Mouse (Mus musculus) layer of hippocampus, adult 18-20 months (tissue): ENCODE measurements at regions not wholly inside any gene's neighbourhood (a gene's known extent, or its start where the extent isn't known, plus 50 kb on each side); places are given as distances from the start of the nearest gene placed in this dataset.

Source experiments
- DNase-seq, 2 experiments: peaks; one replicate each; pipeline ENCODE4 v3.0.0; 2022; ENCODE audit warnings: low spot score in 2 of 2

DNA sequence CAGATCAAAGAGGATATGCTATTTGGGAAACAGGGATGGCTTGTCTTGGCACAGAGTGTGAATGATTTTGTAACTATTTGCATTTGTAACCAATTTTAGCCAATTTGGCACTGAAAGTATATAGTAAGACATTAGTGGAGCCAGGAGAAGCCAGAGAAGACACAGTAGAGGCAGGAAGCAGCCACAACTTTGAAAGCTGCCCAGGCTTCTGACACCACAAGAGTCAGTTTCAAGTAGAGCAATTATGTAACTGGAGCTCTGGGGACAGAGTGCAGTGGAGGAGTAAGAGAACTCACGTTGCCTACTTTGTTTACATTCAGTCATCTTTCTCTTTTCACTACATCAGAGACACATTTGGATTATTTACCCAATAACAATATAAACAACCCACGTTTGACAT, 1956.5 kb upstream of the Lrrc6 start:
- DNase-seq = no peak

DNA sequence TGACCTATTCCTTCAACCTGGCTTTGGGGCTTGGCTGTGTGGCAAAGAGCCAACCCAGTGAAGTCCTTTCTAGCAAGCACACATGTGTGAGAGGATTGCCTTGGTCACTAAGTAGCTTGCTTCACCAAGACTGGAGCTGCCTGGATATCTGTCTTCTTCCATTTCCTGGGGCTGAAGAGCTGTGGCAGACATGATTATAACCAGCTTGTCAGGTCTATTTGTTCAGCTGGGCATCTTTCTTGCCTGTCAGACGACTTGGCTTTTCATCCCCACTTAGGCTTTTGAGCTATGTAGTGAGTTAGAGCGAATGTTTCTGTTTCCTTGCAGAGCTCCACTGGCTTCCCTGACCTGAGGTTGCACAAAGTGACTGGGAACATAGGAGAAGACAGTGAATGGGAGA, 1951.3 kb upstream of the Lrrc6 start:
- no peak for DNase-seq

DNA sequence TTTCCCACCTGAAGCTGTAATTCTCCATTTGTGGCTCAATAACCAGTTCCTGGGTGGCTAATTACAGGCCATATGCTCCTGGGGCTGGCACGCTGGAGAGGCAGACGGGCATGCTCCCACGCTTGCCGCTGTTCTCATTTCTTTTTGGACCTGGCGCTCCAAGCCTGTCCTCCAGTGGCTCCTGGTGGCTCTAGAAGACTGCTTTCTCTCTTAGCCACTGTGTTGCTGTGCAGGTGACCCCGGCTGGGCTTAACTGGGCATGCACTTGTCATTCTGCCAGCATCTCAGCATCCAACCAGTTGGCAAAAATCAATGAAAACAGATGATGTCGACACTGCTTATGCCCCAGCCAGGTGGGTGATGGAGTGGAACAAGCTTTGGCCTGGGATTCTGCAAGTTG, 1944.6 kb upstream of the Lrrc6 start:
- peak; percentile 78 to 90 for DNase-seq

DNA sequence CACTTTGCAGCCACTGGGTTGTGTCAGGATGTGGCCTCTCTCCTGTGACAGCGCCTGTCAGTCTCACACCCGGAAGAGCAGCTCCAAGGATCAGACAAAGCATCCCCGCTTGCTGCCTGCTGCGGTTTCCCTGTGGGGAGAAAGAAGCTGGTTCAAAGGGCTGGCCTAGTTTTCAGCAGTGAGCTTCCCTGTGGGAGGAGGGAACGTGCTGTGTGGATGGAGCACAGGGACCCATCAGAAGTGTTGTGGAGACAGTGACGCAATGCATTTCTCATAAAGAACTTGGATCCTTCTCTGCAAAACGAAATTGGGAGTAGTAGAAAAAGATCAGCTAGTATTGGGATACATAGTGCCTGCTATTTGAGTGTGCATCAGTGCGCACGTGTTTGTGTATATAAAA, 1939.9 kb upstream of the Lrrc6 start:
- no peak for DNase-seq

DNA sequence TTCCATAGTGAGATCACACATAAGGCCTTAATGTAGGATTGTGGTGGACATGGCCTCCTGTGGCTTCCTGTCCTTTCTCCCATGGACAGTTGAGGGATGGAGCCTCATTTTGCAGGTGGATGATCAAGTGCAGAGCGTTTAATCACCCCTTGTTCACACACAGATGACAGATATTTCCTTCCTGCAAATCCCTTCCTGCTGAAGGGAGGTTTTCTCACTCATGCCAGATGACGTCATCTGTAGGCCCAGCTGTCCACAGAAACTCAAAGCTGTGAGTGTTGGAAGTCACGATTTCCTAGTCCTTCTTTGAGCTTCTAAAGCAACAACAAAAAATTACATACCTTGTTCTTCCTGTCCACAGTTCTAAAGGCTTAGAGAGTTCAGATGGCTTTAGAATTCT, 1935.3 kb upstream of the Lrrc6 start:
- DNase-seq = peak; percentile 46 to 61

DNA sequence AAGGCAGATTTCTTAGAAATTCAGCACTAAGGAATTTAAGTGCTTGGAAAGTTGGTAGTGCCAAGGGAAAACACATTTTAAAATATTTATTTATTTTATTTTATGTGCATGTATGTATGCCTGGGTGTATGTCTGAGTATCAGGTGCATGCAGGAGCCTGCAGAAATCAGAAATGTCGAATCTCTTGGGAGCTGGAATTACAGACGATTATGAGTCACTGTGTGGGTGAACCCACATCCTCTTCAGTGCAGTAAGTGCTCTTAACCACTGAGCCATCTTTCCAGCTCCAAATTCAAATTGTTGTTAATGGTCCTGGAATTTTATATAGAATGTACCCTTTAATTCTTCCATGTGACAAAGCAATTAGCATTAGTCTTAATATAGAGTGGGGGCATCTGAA, 1930.5 kb upstream of the Lrrc6 start:
- no peak for DNase-seq

DNA sequence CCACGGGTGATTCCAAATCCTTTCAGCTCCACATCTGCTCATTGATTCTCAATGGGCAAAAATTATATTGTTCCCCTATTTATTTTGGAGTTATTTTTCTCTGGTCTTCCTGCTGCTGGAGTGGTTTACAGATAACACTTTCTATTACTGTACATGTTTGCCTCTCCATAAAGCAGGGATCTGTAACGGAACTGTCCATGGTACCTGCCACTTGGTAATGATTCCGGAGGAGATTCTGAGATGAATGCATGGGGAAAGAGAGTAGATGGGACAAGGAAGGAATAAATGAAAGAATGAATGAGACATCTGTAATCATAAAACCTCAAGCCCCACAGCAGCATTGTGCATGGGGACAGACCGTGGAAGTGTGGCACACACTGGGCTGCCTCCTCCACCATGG, 1929.8 kb upstream of the Lrrc6 start:
- no peak for DNase-seq

DNA sequence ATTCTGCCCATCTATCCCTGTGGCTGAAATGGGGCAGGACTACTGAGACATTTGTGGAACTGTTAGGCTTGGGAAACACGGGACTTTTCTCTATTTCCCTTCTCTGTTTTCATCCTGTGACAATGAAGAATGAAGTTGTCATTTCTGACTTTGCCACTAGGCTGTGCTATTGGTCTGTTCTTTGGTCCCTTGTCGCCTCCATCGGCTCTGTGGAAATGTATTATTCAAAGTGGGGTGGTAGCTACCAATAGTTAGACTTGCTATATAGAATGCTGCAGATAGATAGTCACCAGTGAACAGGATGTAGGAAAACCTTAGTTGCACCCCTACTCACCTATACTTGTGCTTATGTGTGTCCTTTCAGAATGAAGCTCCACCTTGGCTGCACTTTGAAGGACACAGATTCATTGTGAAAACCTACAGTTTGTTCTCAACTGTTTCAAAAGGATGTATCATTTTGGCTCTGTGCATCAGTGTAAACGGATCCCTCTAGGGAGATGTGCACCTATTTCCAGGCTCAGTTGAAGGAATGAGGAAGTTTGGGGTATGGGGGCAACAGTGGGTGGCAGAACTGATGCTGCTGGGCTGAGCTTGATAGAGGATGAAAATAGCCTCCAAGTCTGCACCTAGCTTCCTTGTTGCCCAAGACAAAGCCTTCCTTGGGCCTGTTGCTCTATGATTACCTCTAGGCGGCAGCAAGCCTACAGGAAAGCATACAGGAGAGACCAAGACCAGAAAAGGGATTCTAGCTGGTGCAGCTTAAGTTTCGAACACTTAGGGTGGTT, 1927.9 kb upstream of the Lrrc6 start:
- peak; percentile 78 to 92 for DNase-seq

DNA sequence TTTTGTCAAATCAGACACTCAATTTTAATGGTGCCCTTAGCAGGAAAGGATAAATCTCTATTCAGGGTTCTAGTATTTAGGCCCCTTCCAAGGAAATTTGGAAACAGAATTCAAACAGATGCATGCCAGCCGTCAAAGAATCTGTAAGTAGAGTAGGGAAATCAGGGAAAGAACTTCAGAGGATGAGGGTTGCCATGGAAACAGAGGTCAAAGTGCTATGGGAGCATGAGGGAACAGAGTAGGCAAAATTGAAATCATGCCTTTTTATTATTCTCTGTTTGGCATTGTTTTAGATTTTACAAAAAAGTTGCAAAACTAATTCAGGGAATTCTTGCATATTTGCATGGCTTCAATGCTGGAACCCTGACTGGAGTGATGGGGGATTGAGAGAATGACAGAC, 1916.4 kb upstream of the Lrrc6 start:
- no peak for DNase-seq

DNA sequence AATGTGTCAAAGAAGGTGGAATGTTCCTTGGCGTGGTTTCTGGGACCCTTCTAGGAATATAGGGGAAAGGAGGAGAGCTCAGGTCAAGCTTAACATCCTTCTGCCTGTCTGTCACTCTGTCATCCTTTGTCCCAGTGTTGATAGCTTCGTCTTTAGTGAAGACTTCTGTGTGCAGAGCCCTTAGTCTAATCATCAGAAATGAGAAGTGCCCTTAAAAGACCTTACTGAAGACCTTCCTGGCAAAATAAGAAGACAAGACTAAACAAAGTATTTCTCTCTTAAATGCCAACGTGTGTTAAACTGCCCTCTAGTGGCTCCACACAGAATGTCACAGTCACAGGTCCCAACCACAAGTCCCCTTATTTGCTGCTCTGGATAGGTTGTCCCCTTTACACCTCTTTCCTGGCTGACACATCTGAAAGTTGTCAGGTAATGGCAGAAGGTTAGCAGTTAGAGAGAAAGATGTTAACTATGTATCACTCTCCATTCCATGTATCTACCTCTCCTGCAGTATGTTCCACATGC, 1914.8 kb upstream of the Lrrc6 start:
- DNase-seq = peak in 1 of 2 experiments; percentile 63

DNA sequence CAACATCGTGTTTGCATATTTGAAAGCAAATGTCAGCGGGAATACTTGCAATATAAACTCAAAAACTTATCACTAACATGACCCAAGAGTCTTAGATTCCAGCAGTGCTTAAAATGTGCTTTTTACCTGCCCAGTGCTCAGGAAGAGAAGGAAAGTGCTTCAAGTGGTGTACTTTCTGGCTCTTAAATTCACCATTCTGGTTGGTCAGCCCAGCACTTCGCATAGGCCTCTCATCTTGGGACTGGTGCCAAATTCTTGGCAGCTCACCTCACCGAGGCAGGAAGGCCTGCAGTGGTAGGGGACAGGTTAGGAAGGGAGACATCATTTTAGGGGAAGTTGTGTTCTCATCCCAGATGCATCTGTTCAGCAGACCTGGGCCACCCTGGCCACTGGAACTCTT, 1913.3 kb upstream of the Lrrc6 start:
- DNase-seq = no peak

DNA sequence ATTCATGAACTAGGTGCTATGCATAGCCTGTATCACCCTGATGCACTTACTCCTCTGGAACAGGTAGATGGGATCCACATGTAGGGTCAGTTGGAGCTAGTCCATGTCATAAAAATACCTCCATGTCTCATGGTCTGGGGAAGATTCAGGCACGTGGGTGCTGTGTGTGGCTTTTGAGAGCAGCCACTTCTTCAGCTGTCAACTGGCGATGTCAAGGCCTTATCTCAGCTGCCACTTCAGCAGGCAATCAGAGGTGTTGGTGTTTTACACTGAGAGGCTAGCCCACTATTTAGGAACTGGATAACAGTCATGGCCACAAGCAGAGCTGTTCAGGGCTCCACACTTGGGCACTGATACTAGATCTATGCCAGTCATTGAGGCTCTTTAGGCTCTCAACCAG, 1912.0 kb upstream of the Lrrc6 start:
- DNase-seq = no peak

DNA sequence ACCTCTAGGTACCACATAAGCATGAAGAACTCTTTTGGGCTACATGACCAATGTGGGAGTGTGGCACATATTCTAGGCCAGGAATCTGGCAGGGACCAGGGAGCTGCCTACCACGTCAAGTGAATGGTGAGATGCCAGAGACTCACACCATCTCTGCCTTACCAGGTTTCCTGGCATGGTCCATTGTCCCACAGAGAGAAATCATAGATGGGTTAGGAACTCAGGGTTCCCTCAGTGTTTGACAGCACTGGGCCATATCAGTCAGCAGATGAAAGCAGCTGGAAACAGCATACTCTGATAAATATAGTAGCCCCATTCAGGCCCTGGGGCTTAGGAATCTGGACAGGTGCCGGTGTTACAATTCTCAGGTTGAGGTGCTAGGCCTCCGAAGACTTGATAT, 1911.4 kb upstream of the Lrrc6 start:
- DNase-seq = no peak

DNA sequence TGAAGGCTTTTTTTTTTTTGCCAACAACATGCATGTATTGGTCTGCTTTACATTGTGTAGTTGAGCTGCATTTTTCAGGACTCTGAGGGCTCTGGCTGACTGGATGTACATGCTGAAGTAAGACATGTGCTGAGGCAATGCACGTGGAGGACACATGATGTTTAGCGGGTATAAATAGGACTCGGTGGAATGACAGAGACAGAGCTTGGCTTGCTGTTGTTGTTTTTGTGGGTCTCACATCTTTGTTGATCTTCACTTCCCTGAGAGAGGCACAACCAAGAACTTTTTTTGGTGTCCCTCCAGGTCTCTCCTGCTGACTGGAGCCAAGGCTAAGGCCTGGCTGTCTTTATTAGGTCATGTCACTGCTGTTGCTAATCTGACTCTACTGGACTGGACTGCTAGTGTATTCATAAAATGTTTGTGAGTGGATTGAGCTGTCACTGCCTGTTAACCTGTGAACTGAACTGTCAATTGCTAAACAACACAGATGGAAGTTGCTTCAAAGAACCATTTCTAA, 1902.9 kb upstream of the Lrrc6 start:
- no peak for DNase-seq

DNA sequence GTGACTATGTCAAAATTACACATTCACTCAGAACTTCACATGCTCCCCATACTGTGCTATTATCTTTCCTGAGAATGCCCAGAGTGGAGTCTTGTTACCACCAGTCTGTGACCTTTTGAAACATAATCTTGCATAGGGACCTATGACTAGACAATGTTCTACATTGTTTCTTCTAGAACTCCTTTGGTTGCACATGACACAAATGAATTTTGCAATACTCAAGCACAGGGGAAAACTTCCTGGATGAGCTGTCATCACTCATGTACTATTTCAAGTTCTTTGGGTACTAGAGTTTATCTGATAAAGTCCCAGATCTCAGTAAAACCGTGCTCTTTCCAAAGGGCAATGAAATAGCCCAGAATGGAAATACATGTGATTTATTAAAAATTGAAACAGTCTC, 1901.0 kb upstream of the Lrrc6 start:
- DNase-seq = no peak

DNA sequence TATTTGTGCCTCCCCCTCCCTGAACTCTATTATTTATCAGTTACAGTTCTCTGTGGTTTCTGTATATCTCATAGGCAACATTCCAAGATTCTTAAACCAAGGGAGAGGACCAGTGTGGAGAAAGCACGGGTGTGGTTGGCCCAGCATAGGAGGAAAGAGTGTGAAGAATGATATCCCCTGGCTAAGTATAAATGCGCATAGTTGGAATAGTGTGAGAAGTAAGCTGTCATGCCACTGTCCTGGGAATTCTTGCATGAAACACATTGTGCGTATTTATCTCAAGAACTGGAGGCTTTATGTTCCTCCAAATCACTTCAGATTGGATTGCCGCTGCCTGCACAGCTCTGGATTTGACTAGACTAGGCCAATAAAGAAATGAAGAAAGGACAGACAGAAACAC, 1900.3 kb upstream of the Lrrc6 start:
- DNase-seq = no peak

DNA sequence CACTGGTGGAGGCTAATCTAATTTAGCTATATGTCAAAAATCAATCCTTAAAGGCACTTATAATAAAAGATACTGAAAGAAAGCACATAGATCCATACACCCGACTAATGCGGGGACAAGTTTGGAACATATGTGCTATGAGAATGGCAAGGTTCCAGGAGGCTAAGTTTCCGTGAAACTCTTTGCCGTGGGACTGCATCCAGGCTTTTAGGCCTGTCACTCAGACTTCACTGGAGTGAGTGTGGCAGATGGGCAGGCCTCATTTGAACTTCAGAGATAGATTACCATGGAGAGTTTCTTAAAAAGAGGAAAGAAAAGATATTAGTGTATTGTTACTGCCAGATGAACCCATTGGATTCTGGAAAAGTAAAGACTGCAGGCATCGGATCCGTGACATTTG, 1895.9 kb upstream of the Lrrc6 start:
- DNase-seq = no peak

DNA sequence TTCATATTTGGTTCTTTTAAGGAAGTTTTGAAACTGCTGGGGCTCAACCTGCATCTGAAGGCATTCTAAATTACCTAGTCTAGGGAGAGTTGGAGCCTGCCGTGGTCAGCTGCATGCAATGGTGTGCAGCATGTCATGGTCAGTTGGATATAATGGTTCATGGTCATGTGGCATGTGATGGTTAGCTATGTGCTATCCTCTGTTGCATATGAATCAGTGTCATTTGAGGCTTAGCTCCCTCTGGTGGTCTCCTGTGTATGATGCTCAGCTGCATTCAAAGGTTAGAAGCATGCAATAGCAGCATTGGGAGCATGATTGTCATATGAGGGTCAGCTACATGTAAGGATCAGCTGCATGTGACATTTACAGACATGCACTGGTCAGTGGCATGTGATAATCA, 1894.0 kb upstream of the Lrrc6 start:
- DNase-seq = peak; percentile 3 to 54

DNA sequence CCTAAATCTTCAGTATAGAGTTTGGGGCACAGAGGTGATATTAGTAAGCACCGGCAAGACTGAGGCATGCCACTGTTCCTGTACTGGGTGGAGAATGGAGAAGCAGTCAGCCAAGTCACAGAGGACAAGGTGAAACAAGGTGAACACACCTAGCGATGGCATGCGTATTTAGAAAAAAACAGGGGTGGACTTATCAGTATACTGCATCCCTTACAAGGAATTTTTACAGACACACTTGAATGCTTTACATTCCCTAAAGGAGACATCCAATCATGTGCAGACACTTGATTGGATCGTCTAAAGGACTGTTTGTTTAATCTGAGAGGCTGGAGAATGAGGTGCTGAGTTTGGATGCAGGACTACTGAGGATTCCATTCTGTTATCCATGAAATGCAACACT, 1893.4 kb upstream of the Lrrc6 start:
- no peak for DNase-seq

DNA sequence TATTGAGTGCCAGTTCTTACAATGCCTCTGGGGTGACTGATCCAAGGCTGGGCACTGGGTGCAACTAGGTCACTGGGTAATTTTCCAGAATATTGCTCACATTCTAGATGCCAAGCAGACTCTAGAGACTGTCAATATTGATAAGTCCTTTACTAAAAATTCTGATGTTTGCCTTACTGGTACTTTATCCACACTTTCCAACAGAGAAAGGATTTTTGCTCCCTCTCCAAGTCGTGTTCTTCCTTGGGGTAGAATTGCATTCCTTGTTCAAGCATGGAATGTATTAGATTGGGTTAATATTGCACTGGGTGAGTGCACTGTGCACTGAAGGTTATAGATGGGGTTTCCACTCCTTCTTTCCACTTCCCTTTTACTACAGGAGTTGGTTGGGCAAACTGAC, 1891.0 kb upstream of the Lrrc6 start:
- DNase-seq = no peak

DNA sequence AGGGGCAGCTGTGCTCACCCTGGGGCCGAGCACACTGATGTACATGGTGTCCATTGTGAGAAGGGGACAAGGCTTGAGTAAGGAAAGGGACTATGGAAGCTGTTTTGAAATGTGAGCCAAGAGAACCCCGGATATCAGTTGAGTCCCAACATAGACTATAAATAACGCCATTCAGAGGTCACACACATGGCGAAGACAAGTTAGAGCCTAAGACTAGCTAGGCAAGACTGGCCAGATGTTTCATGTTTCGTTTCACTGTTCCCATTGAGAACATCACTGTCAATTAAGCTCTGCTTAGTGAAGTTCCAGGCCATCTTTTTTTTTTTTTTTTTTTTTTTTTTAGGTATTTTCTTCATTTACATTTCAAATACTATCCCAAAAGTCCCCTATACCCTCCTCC, 1889.1 kb upstream of the Lrrc6 start:
- no peak for DNase-seq

DNA sequence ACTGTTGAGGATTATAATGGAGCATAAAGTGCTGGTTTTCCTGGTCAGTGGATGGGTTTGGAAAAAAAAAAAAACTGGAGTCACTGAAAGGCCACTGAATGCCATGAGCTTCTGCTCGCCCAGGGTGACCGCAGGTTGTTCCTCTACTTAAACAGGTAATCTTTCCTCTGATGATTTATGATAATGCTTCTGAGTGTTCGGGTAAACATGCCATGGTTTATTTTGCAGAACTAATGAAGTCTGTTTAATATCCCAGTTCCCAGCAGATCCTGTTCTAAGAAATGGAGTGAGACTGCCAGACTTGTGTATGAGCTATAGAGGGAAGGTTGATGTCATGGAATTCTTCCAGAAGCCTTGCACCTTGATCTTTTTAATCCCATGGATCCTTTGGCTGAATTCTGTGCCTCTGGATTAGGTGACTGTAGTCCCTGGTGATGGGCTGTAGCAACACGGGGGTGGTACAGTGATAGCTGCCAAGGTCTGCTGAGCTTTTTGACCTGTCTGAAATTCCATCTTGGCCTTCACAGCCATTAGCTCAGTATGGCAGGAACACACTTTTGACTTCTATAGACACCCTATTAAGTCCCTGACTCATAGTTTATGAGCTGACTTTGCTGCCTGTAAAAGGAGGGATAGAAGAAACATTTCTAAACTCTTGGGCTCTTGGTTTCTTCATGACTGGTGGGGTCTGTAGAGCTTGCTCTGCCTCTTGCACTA, 1886.8 kb upstream of the Lrrc6 start:
- DNase-seq = no peak
